ENCODE assay signal across 12 mouse cellular contexts in genomic region chr2:165758534-165758933, GRCm38 (mm10).
A peak's percentile ranks its signal among the peaks of the same experiment; 100 is the strongest.
DNase-seq lines count a peak whose midpoint lies in the region; ATAC-seq lines count a peak whose summit lies in the region.
"Had no signal": no experiment of that assay in that cellular context is flagged by ENCODE, and none has a peak within 500 bp of the region (broad histone marks: within the 10 kb centered on the region; RNA-seq: fewer than 3 reads in every experiment).

No protein-coding gene starts in this region.

- H3K4me3 ChIP-seq in kidney, embryonic 15.5 days (replicated peaks) = no peak overlapping the region
- H3K4me3 ChIP-seq in forebrain, embryonic 14.5 days (ENCODE audit: low read depth, low read length) = no peak overlapping the region
- no peak overlapping the region for H3K4me3 ChIP-seq in neural tube, embryonic 15.5 days (replicated peaks)
- H3K4me3 ChIP-seq: intestine, embryonic 15.5 days had no signal

- 17% methylated on average over 5 of the region's 5 CpGs for WGBS in kidney, embryonic 15.5 days
- 14% methylated on average over 5 of the region's 5 CpGs for WGBS in forebrain, embryonic 14.5 days
- 17% methylated on average over 5 of the region's 5 CpGs for WGBS in neural tube, embryonic 15.5 days

- H3K9me3 ChIP-seq in kidney, embryonic 15.5 days (replicated peaks) = no peaks in the 10 kb centered on the region
- no peaks in the 10 kb centered on the region for H3K9me3 ChIP-seq in forebrain, embryonic 14.5 days (replicated peaks; ENCODE audit: control insufficient read depth, low read length)
- no peaks in the 10 kb centered on the region for H3K9me3 ChIP-seq in neural tube, embryonic 15.5 days (replicated peaks)
- H3K9me3 ChIP-seq: intestine, embryonic 15.5 days had no signal

- no peak overlapping the region for H3K4me2 ChIP-seq in kidney, embryonic 15.5 days
- H3K4me2 ChIP-seq in forebrain, embryonic 14.5 days (ENCODE audit: low read length) = no peak overlapping the region
- no peak overlapping the region for H3K4me2 ChIP-seq in neural tube, embryonic 15.5 days
- H3K4me2 ChIP-seq: intestine, embryonic 15.5 days had no signal

- H3K27me3 ChIP-seq in kidney, embryonic 15.5 days = no peaks in the 10 kb centered on the region
- H3K27me3 ChIP-seq in forebrain, embryonic 14.5 days (replicated peaks; ENCODE audit: control insufficient read depth, insufficient read depth, low read length) = no peaks in the 10 kb centered on the region
- no peaks in the 10 kb centered on the region for H3K27me3 ChIP-seq in neural tube, embryonic 15.5 days (replicated peaks)
- H3K27me3 ChIP-seq: intestine, embryonic 15.5 days had no signal

- H3K27ac ChIP-seq in kidney, embryonic 15.5 days = peak overlapping the region; percentile 67; the same call in 1 of the 2 replicates
- H3K27ac ChIP-seq in forebrain, embryonic 14.5 days (ENCODE audit: low read depth, low read length) = no peak overlapping the region
- peak overlapping the region; percentile 65; the same call in 1 of the 2 replicates for H3K27ac ChIP-seq in neural tube, embryonic 15.5 days (replicated peaks)
- H3K27ac ChIP-seq: intestine, embryonic 15.5 days had no signal

- no peak for DNase-seq in kidney, adult 11 months
- peak; percentile 74 for DNase-seq in forebrain, embryonic 14.5 days (ENCODE audit: low spot score)
- DNase-seq in lung, postnatal 36 days = peak; percentile 25
- no peak for DNase-seq in cerebellum, adult 18-20 months
- no peak for DNase-seq in spleen, adult 12 weeks (ENCODE audit: low spot score)
- DNase-seq: adrenal gland, postnatal 10 days; cerebellum, adult 11 months; thymus, postnatal 4 days had no signal

- no peaks in the 10 kb centered on the region for H3K36me3 ChIP-seq in kidney, embryonic 15.5 days
- no peaks in the 10 kb centered on the region for H3K36me3 ChIP-seq in forebrain, embryonic 14.5 days (ENCODE audit: control insufficient read depth, insufficient read depth, low read length)
- H3K36me3 ChIP-seq in neural tube, embryonic 15.5 days = no peaks in the 10 kb centered on the region
- H3K36me3 ChIP-seq: intestine, embryonic 15.5 days had no signal

- H3K4me1 ChIP-seq in kidney, embryonic 15.5 days = peaks cover 25% of the 10 kb centered on the region
- H3K4me1 ChIP-seq in forebrain, embryonic 14.5 days (ENCODE audit: control insufficient read depth, insufficient read depth, low read length) = peaks cover 6% of the 10 kb centered on the region
- peaks cover 15% of the 10 kb centered on the region for H3K4me1 ChIP-seq in neural tube, embryonic 15.5 days
- H3K4me1 ChIP-seq: intestine, embryonic 15.5 days had no signal

- ATAC-seq in kidney, embryonic 15.5 days (replicated peaks; ENCODE audit: low FRiP score) = no peak
- 0 out of 2 replicates have a peak, but pooled peaks have one; percentile 52 for ATAC-seq in forebrain, embryonic 14.5 days
- peak; percentile 79 for ATAC-seq in neural tube, embryonic 15.5 days (ENCODE audit: low FRiP score)
- ATAC-seq in granulocyte monocyte progenitor cell, adult 5-6 weeks (replicated peaks; ENCODE audit: poor library complexity, severe bottlenecking) = no peak
- ATAC-seq: intestine, embryonic 15.5 days had no signal

- no peak overlapping the region for H3K9ac ChIP-seq in kidney, embryonic 15.5 days
- H3K9ac ChIP-seq in forebrain, embryonic 14.5 days (ENCODE audit: low read length) = no peak overlapping the region
- no peak overlapping the region for H3K9ac ChIP-seq in neural tube, embryonic 15.5 days (replicated peaks)
- H3K9ac ChIP-seq: intestine, embryonic 15.5 days had no signal

Comparison
In these comparisons a context has a peak if more than half of its experiments do, and no peak if none do; other contexts are left out.
1. ATAC-seq: peak in forebrain, embryonic 14.5 days (single experiment) and neural tube, embryonic 15.5 days (single experiment); none in kidney, embryonic 15.5 days (single experiment) and granulocyte monocyte progenitor cell, adult 5-6 weeks (single experiment).
2. DNase-seq: peak in forebrain, embryonic 14.5 days (single experiment) and lung, postnatal 36 days (single experiment); none in kidney, adult 11 months (single experiment), cerebellum, adult 18-20 months (0 of 2) and spleen, adult 12 weeks (single experiment).